In genomic region chr2:135861531-135862488, GRCm38 (mm10) we compare ENCODE assay signal across 19 mouse cellular contexts.
A peak's percentile ranks its signal among the peaks of the same experiment; 100 is the strongest.
DNase-seq lines count a peak whose midpoint lies in the region; ATAC-seq and TF ChIP-seq lines count a peak whose summit lies in the region.
"Had no signal": no experiment of that assay in that cellular context is flagged by ENCODE, and none has a peak within 500 bp of the region (broad histone marks: within the 10 kb centered on the region; RNA-seq: fewer than 3 reads in every experiment).

No protein-coding gene starts in this region.

- no peak for TF ChIP-seq CTCF in lung, embryonic 14.5 days (IDR thresholded peaks at IDR 0.05; ENCODE audit: low read depth)
- TF ChIP-seq CTCF in lung, postnatal 0 days (IDR thresholded peaks at IDR 0.05) = no peak

- peaks cover 43% of the 10 kb centered on the region for H3K4me1 ChIP-seq in heart, embryonic 13.5 days
- H3K4me1 ChIP-seq in lung, embryonic 14.5 days (ENCODE audit: insufficient read depth) = 0 out of 2 replicates have a peak, but pooled peaks cover 2% of the 10 kb centered on the region
- H3K4me1 ChIP-seq in lung, postnatal 0 days (ENCODE audit: insufficient read depth, low read depth, low read length) = no peaks in the 10 kb centered on the region; the same call in 1 of the 2 replicates
- H3K4me1 ChIP-seq in brown adipose tissue, adult 24 weeks (ENCODE audit: control insufficient read depth, insufficient read depth, insufficient read length, low read length) = peaks cover 21% of the 10 kb centered on the region
- H3K4me1 ChIP-seq: midbrain, embryonic 13.5 days had no signal

- H3K4me3 ChIP-seq in heart, embryonic 13.5 days = no peak overlapping the region
- H3K4me3 ChIP-seq in lung, embryonic 14.5 days (ENCODE audit: low read depth, low read length) = no peak overlapping the region
- no peak overlapping the region for H3K4me3 ChIP-seq in lung, postnatal 0 days (ENCODE audit: low read depth, low read length)
- H3K4me3 ChIP-seq in brown adipose tissue, adult 24 weeks (ENCODE audit: insufficient read depth, low read depth, low read length) = no peak overlapping the region
- H3K4me3 ChIP-seq: embryonic facial prominence, embryonic 13.5 days; forebrain, embryonic 12.5 days; kidney, embryonic 15.5 days; layer of hippocampus, adult 2 months; limb, embryonic 10.5 days; midbrain, embryonic 13.5 days had no signal

- intact Hi-C loops in heart, postnatal 36 days (cut with DNase I) = no loop called here

- no peaks in the 10 kb centered on the region for H3K9me3 ChIP-seq in heart, embryonic 13.5 days
- no peaks in the 10 kb centered on the region for H3K9me3 ChIP-seq in lung, embryonic 14.5 days (ENCODE audit: low read depth, low read length)
- H3K9me3 ChIP-seq in lung, postnatal 0 days (ENCODE audit: low read length) = no peaks in the 10 kb centered on the region
- H3K9me3 ChIP-seq: embryonic facial prominence, embryonic 13.5 days; forebrain, embryonic 12.5 days; kidney, embryonic 15.5 days; limb, embryonic 10.5 days; midbrain, embryonic 13.5 days had no signal

- H3K36me3 ChIP-seq in heart, embryonic 13.5 days = no peaks in the 10 kb centered on the region
- H3K36me3 ChIP-seq in lung, embryonic 14.5 days (ENCODE audit: insufficient read depth) = no peaks in the 10 kb centered on the region
- no peaks in the 10 kb centered on the region for H3K36me3 ChIP-seq in lung, postnatal 0 days (ENCODE audit: insufficient read depth, low read length)
- H3K36me3 ChIP-seq: embryonic facial prominence, embryonic 13.5 days; forebrain, embryonic 12.5 days; kidney, embryonic 15.5 days; limb, embryonic 10.5 days; midbrain, embryonic 13.5 days had no signal

- 71% methylated on average over 8 of the region's 8 CpGs for WGBS in heart, embryonic 13.5 days
- 80% methylated on average over 8 of the region's 8 CpGs for WGBS in lung, embryonic 14.5 days
- 76% methylated on average over 8 of the region's 8 CpGs for WGBS in lung, postnatal 0 days

- no peaks in the 10 kb centered on the region for H3K27me3 ChIP-seq in heart, embryonic 13.5 days (replicated peaks)
- H3K27me3 ChIP-seq in lung, embryonic 14.5 days (ENCODE audit: insufficient read depth, low read length) = no peaks in the 10 kb centered on the region
- H3K27me3 ChIP-seq in lung, postnatal 0 days (replicated peaks; ENCODE audit: insufficient read depth, low read length) = no peaks in the 10 kb centered on the region
- H3K27me3 ChIP-seq: embryonic facial prominence, embryonic 13.5 days; forebrain, embryonic 12.5 days; kidney, embryonic 15.5 days; midbrain, embryonic 13.5 days had no signal

- peak overlapping the region; percentile 64 for H3K27ac ChIP-seq in heart, embryonic 13.5 days (replicated peaks)
- H3K27ac ChIP-seq in lung, embryonic 14.5 days (ENCODE audit: low read depth) = no peak overlapping the region
- no peak overlapping the region for H3K27ac ChIP-seq in lung, postnatal 0 days (ENCODE audit: low read length)
- H3K27ac ChIP-seq in brown adipose tissue, adult 24 weeks (replicated peaks; ENCODE audit: low read depth, low read length) = peak overlapping the region; percentile 30
- H3K27ac ChIP-seq: embryonic facial prominence, embryonic 13.5 days; forebrain, embryonic 12.5 days; hindbrain, embryonic 14.5 days; kidney, embryonic 15.5 days; limb, embryonic 10.5 days; liver, embryonic 14.5 days; midbrain, embryonic 13.5 days had no signal

- no peak for ATAC-seq in heart, embryonic 13.5 days (ENCODE audit: extremely low read depth, insufficient number of reproducible peaks, low FRiP score, low TSS enrichment)
- no peak for ATAC-seq in lung, embryonic 14.5 days (ENCODE audit: insufficient read depth)
- no peak for ATAC-seq in lung, postnatal 0 days
- ATAC-seq: midbrain, embryonic 13.5 days had no signal

- H3K9ac ChIP-seq in heart, embryonic 13.5 days = no peak overlapping the region
- no peak overlapping the region for H3K9ac ChIP-seq in lung, embryonic 14.5 days
- no peak overlapping the region for H3K9ac ChIP-seq in lung, postnatal 0 days (replicated peaks; ENCODE audit: low read depth)
- H3K9ac ChIP-seq: embryonic facial prominence, embryonic 13.5 days; forebrain, embryonic 12.5 days; hindbrain, embryonic 14.5 days; kidney, embryonic 15.5 days; liver, embryonic 14.5 days; midbrain, embryonic 13.5 days had no signal

- H3K4me2 ChIP-seq in heart, embryonic 13.5 days = no peak overlapping the region
- no peak overlapping the region for H3K4me2 ChIP-seq in lung, embryonic 14.5 days
- H3K4me2 ChIP-seq in lung, postnatal 0 days (replicated peaks; ENCODE audit: low read depth, low read length) = no peak overlapping the region
- H3K4me2 ChIP-seq: embryonic facial prominence, embryonic 13.5 days; forebrain, embryonic 12.5 days; hindbrain, embryonic 14.5 days; kidney, embryonic 15.5 days; midbrain, embryonic 13.5 days had no signal

- DNase-seq in heart, postnatal 36 days = no peak
- DNase-seq in lung, embryonic 14.5 days = peak; percentile 23
- no peak for DNase-seq in lung, postnatal 0 days (ENCODE audit: low spot score)
- peak; percentile 56 for DNase-seq in telencephalon, adult 2 months (ENCODE audit: low read depth, low spot score)
- no peak for DNase-seq in adrenal gland, adult 8-10 months
- DNase-seq: adrenal gland, postnatal 10 days; cerebellum, postnatal 25 days; gastrocnemius, postnatal 25 days; thymus, postnatal 14 days had no signal

- no peak for TF ChIP-seq EP300 in lung, postnatal 0 days (IDR thresholded peaks at IDR 0.05)

Comparison
In these comparisons a context has a peak if more than half of its experiments do, and no peak if none do; other contexts are left out.
1. DNase-seq: peak in lung, embryonic 14.5 days (single experiment) and telencephalon, adult 2 months (single experiment); none in heart, postnatal 36 days (0 of 2), lung, postnatal 0 days (single experiment) and adrenal gland, adult 8-10 months (single experiment).
2. H3K27ac ChIP-seq: peak in heart, embryonic 13.5 days (single experiment) and brown adipose tissue, adult 24 weeks (single experiment); none in lung, embryonic 14.5 days (single experiment) and lung, postnatal 0 days (single experiment).